Mouse (Mus musculus) 416B (cell line): ENCODE data around the gene Nprl3.

ENCODE experiments used
- DNase-seq: peaks from one replicate; pipeline ENCODE4 v3.0.0; 2011; ENCODE audit warnings: low read depth

The Nprl3 gene

GRCm38 (mm10) chr11:32245614-32246013 is 21.9 kb downstream of the Nprl3 start:
- DNase-seq = no peak

- DNase-seq = no peak
These were observed 22.9 kb downstream of the Nprl3 start for GRCm38 (mm10) chr11:32244617-32245016.

GRCm38 (mm10) chr11:32244064-32244463 is 23.4 kb downstream of the Nprl3 start:
- DNase-seq = no peak

- DNase-seq = no peak
These were observed 24.1 kb downstream of the Nprl3 start for GRCm38 (mm10) chr11:32243205-32243955.

- no peak for DNase-seq
These were observed 25.3 kb downstream of the Nprl3 start for GRCm38 (mm10) chr11:32242209-32242608.

GRCm38 (mm10) chr11:32241391-32241790 is 26.1 kb downstream of the Nprl3 start:
- no peak for DNase-seq

- peak; percentile 63 for DNase-seq
These were observed 29.2 kb downstream of the Nprl3 start for GRCm38 (mm10) chr11:32238093-32238860.

- no peak for DNase-seq
These were observed 30.1 kb downstream of the Nprl3 start for GRCm38 (mm10) chr11:32237411-32237795.

GRCm38 (mm10) chr11:32236712-32237410 is 30.6 kb downstream of the Nprl3 start:
- peak; percentile 31 for DNase-seq

GRCm38 (mm10) chr11:32236132-32236531 is 31.4 kb downstream of the Nprl3 start:
- DNase-seq = no peak

- DNase-seq = no peak
These were observed 31.9 kb downstream of the Nprl3 start for GRCm38 (mm10) chr11:32235646-32236045.

- no peak for DNase-seq
These were observed 32.6 kb downstream of the Nprl3 start for GRCm38 (mm10) chr11:32234816-32235485.

GRCm38 (mm10) chr11:32233895-32234294 is 33.6 kb downstream of the Nprl3 start:
- DNase-seq = no peak

GRCm38 (mm10) chr11:32232848-32233247 is 34.7 kb downstream of the Nprl3 start:
- no peak for DNase-seq

- DNase-seq = no peak
These were observed 36.4 kb downstream of the Nprl3 start for GRCm38 (mm10) chr11:32231125-32231524.

GRCm38 (mm10) chr11:32230220-32230619 is 37.3 kb downstream of the Nprl3 start:
- DNase-seq = no peak

GRCm38 (mm10) chr11:32228292-32228845 is 39.1 kb downstream of the Nprl3 start:
- DNase-seq = no peak

- no peak for DNase-seq
These were observed 40.0 kb downstream of the Nprl3 start for GRCm38 (mm10) chr11:32227555-32227954.

- no peak for DNase-seq
These were observed 40.5 kb downstream of the Nprl3 start for GRCm38 (mm10) chr11:32227041-32227440.

GRCm38 (mm10) chr11:32226124-32226871 is 41.2 kb downstream of the Nprl3 start, which contains the start of gene Mpg:
Mpg (plus strand) TSS chr11:32226505.
- DNase-seq = peak; percentile 89
